Mouse (Mus musculus) kidney, adult 2 months (tissue): ENCODE data around the gene Rplp0.

Experiments
- CTCF ChIP-seq: fragments of 200-500 bp; conservative IDR thresholded peaks from 2 replicates; pipeline ENCODE4 v1.5.1; 2011; ENCODE audit warnings: low read depth, mild to moderate bottlenecking, control low read depth, low read length, moderate library complexity, mixed read lengths; ENCODE audit not compliant: insufficient read depth, insufficient read length
- POLR2A ChIP-seq: fragments of 200-500 bp; IDR thresholded peaks from one replicate; pipeline ENCODE4 v1.6.1; 2011; ENCODE audit warnings: low read depth, low read length, control low read depth

DNA sequence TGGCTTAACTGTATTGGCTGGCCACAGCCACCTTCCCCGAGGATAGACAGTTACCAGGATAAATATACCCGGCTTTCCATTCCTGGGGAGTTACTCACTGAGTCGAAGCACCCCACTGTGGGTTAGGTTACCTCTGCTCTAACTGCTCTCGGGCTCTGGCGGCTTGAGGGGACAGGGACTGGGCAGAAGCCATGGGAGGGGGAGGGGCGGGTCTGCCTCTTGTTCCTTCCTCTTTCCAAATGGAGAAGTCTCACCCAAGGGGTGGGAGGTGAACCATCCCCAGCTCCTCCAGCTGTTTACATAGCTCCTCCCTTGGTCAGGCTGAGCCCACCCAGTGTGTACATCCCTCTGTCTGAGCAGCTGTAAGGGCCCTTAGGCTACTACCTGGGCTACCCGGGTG is 23.6 kb upstream of the Rplp0 start:
- TF ChIP-seq POLR2A (no peak), CTCF (no peak)
